Comparison of ENCODE assay signal across 11 mouse cellular contexts in genomic region chr2:25430395-25431233, GRCm38 (mm10). TPM values are rescaled to one million over a fixed set of nuclear protein-coding genes. Genes with fewer than 3 reads are reported as not detected.
DNase-seq lines count a peak whose midpoint lies in the region; ATAC-seq and TF ChIP-seq lines count a peak whose summit lies in the region.
"Had no signal": no experiment of that assay in that cellular context is flagged by ENCODE, and none has a peak within 500 bp of the region (broad histone marks: within the 10 kb centered on the region; RNA-seq: fewer than 3 reads in every experiment).

No protein-coding gene starts in this region.

- 72% methylated on average over 17 of the region's 17 CpGs for WGBS in limb, embryonic 11.5 days
- WGBS in limb, embryonic 10.5 days, result 72% methylated on average over 17 of the region's 17 CpGs
- WGBS in forebrain, embryonic 16.5 days, result 58% methylated on average over 17 of the region's 17 CpGs
- 46% methylated on average over 17 of the region's 17 CpGs for WGBS in kidney, embryonic 15.5 days
- 50% methylated on average over 17 of the region's 17 CpGs for WGBS in midbrain, postnatal 0 days

- no peak overlapping the region for H3K4me2 ChIP-seq in limb, embryonic 11.5 days (ENCODE audit: low read depth, severe bottlenecking)
- peak overlapping the region; percentile 12; the same call in 1 of the 2 replicates for H3K4me2 ChIP-seq in forebrain, embryonic 16.5 days (ENCODE audit: low read length)
- H3K4me2 ChIP-seq in kidney, embryonic 15.5 days, result peak overlapping the region; percentile 93
- peak overlapping the region; percentile 69 for H3K4me2 ChIP-seq in midbrain, postnatal 0 days (ENCODE audit: low read depth, low read length, poor library complexity, severe bottlenecking)

- no peak overlapping the region for H3K4me3 ChIP-seq in limb, embryonic 11.5 days (ENCODE audit: low read depth, low read length)
- H3K4me3 ChIP-seq in limb, embryonic 10.5 days, result no peak overlapping the region
- H3K4me3 ChIP-seq in forebrain, embryonic 16.5 days (replicated peaks; ENCODE audit: low read length), result no peak overlapping the region
- H3K4me3 ChIP-seq in kidney, embryonic 15.5 days (replicated peaks), result peak overlapping the region; percentile 14; the same call in 1 of the 2 replicates
- peak overlapping the region; percentile 1; the same call in 1 of the 2 replicates for H3K4me3 ChIP-seq in midbrain, postnatal 0 days (ENCODE audit: low read depth, low read length)

- H3K36me3 ChIP-seq in limb, embryonic 11.5 days (ENCODE audit: control insufficient read depth, insufficient read depth, low read length), result no peaks in the 10 kb centered on the region
- no peaks in the 10 kb centered on the region for H3K36me3 ChIP-seq in limb, embryonic 10.5 days
- no peaks in the 10 kb centered on the region; the same call in none of the 2 replicates for H3K36me3 ChIP-seq in forebrain, embryonic 16.5 days (ENCODE audit: control insufficient read depth, insufficient read depth)
- H3K36me3 ChIP-seq in kidney, embryonic 15.5 days, result peaks cover 16% of the 10 kb centered on the region; the same call in 1 of the 2 replicates
- peaks cover 30% of the 10 kb centered on the region for H3K36me3 ChIP-seq in midbrain, postnatal 0 days (ENCODE audit: insufficient read depth, low read length)

- H3K27ac ChIP-seq in limb, embryonic 11.5 days (replicated peaks; ENCODE audit: low read depth, low read length), result no peak overlapping the region
- no peak overlapping the region for H3K27ac ChIP-seq in limb, embryonic 10.5 days
- H3K27ac ChIP-seq in forebrain, embryonic 16.5 days (ENCODE audit: low read length), result no peak overlapping the region
- 0 out of 2 replicates have a peak overlapping the region, but pooled peaks have one; percentile 27 for H3K27ac ChIP-seq in kidney, embryonic 15.5 days
- H3K27ac ChIP-seq in midbrain, postnatal 0 days (ENCODE audit: low read depth, low read length), result no peak overlapping the region
- H3K27ac ChIP-seq: macrophage had no signal

- ATAC-seq in limb, embryonic 11.5 days (ENCODE audit: insufficient number of reproducible peaks, low FRiP score, low TSS enrichment, low read depth), result no peak
- no peak for ATAC-seq in forebrain, embryonic 16.5 days
- ATAC-seq in kidney, embryonic 15.5 days (replicated peaks; ENCODE audit: low FRiP score), result peak; percentile 60
- no peak for ATAC-seq in midbrain, postnatal 0 days (ENCODE audit: low FRiP score)

- H3K9me3 ChIP-seq in limb, embryonic 11.5 days (ENCODE audit: control insufficient read depth, low read length), result no peaks in the 10 kb centered on the region
- no peaks in the 10 kb centered on the region for H3K9me3 ChIP-seq in limb, embryonic 10.5 days (replicated peaks)
- no peaks in the 10 kb centered on the region for H3K9me3 ChIP-seq in forebrain, embryonic 16.5 days (ENCODE audit: control insufficient read depth, low read length)
- H3K9me3 ChIP-seq in kidney, embryonic 15.5 days (replicated peaks), result no peaks in the 10 kb centered on the region
- no peaks in the 10 kb centered on the region for H3K9me3 ChIP-seq in midbrain, postnatal 0 days (ENCODE audit: low read length)
- H3K9me3 ChIP-seq: G1E had no signal

- TF ChIP-seq CTCF in midbrain, postnatal 0 days (IDR thresholded peaks at IDR 0.05), result no peak

- intact Hi-C loops in gastrocnemius, postnatal 36 days (cut with DNase I), result no loop called here

- DNase-seq in limb, embryonic 11.5 days (ENCODE audit: low spot score), result no peak
- no peak for DNase-seq in limb, embryonic 10.5 days (ENCODE audit: low spot score)
- peak; percentile 32 for DNase-seq in midbrain, postnatal 0 days (ENCODE audit: low spot score)
- DNase-seq in adrenal gland, postnatal 36 days, result no peak
- DNase-seq in c-Kit-positive CD71-positive TER-119-positive erythroid progenitor cells, embryonic 14.5 days (ENCODE audit: low spot score), result no peak
- DNase-seq in gastrocnemius, postnatal 36 days, result no peak
- DNase-seq: gastrocnemius, postnatal 14 days had no signal

- peak overlapping the region; percentile 12; the same call in 1 of the 2 replicates for H3K9ac ChIP-seq in limb, embryonic 11.5 days (ENCODE audit: low read length)
- H3K9ac ChIP-seq in forebrain, embryonic 16.5 days (replicated peaks; ENCODE audit: low read depth, low read length), result no peak overlapping the region
- peak overlapping the region; percentile 10; the same call in 1 of the 2 replicates for H3K9ac ChIP-seq in kidney, embryonic 15.5 days
- peak overlapping the region; percentile 33; the same call in 1 of the 2 replicates for H3K9ac ChIP-seq in midbrain, postnatal 0 days (replicated peaks; ENCODE audit: low read length, poor library complexity, severe bottlenecking)

- 0 out of 2 replicates have a peak, but pooled peaks cover 3% of the 10 kb centered on the region for H3K4me1 ChIP-seq in limb, embryonic 11.5 days (ENCODE audit: control insufficient read depth, insufficient read depth, low read length)
- peaks cover 31% of the 10 kb centered on the region for H3K4me1 ChIP-seq in limb, embryonic 10.5 days
- H3K4me1 ChIP-seq in forebrain, embryonic 16.5 days (replicated peaks; ENCODE audit: control insufficient read depth, insufficient read depth, low read length), result peaks cover 25% of the 10 kb centered on the region
- peaks cover 31% of the 10 kb centered on the region for H3K4me1 ChIP-seq in kidney, embryonic 15.5 days
- H3K4me1 ChIP-seq in midbrain, postnatal 0 days (ENCODE audit: insufficient read depth, low read length), result peaks cover 16% of the 10 kb centered on the region

- H3K27me3 ChIP-seq in limb, embryonic 11.5 days (ENCODE audit: control insufficient read depth, insufficient read depth, low read length), result peaks cover 14% of the 10 kb centered on the region
- peaks cover 60% of the 10 kb centered on the region for H3K27me3 ChIP-seq in limb, embryonic 10.5 days (ENCODE audit: low read depth, poor library complexity, severe bottlenecking)
- no peaks in the 10 kb centered on the region for H3K27me3 ChIP-seq in forebrain, embryonic 16.5 days (replicated peaks; ENCODE audit: control insufficient read depth, insufficient read depth, low read length)
- peaks cover 18% of the 10 kb centered on the region for H3K27me3 ChIP-seq in kidney, embryonic 15.5 days
- no peaks in the 10 kb centered on the region for H3K27me3 ChIP-seq in midbrain, postnatal 0 days (ENCODE audit: insufficient read depth, low read length)

RNA-seq across cellular contexts. Expression of gene Abca2, which starts 2.1 kb away (rescaled TPM):
- polyA plus RNA-seq in limb, embryonic 11.5 days (2014; fragmentation: Nextera tagmentation; extraction: Ambion mirVana), result 3.1 and 3.8 TPM in 2 replicates
- polyA plus RNA-seq in limb, embryonic 10.5 days (2016; fragmentation: Nextera tagmentation; extraction: Ambion mirVana), result 2.8 and 4.4 TPM in 2 replicates
- polyA plus RNA-seq in forebrain, embryonic 16.5 days (2015; fragmentation: Nextera tagmentation; extraction: Ambion mirVana), result 12.2 and 14.9 TPM in 2 replicates
- 11.0 and 11.1 TPM in 2 replicates for polyA plus RNA-seq in kidney, embryonic 15.5 days (2015; fragmentation: Nextera tagmentation; extraction: Ambion mirVana)
- 79.8 and 84.3 TPM in 2 replicates for total RNA-seq in midbrain, postnatal 0 days (2014; rRNA removed)
- 13.5 and 14.5 TPM in 2 replicates for polyA plus RNA-seq in midbrain, postnatal 0 days (2015; fragmentation: Nextera tagmentation; extraction: Ambion mirVana)
- 10 to 100 TPM; 29.7 to 36.4 TPM for total RNA-seq in adrenal gland, postnatal 36 days (2021)
- total RNA-seq in gastrocnemius, postnatal 36 days (2021), result 10 to 100 TPM; 12.3 to 16.5 TPM

RNA-seq across cellular contexts. Expression of gene Fut7, which starts 7.5 kb away (rescaled TPM):
- polyA plus RNA-seq in limb, embryonic 11.5 days (2014; fragmentation: Nextera tagmentation; extraction: Ambion mirVana), result not detected in 2 replicates
- polyA plus RNA-seq in limb, embryonic 10.5 days (2016; fragmentation: Nextera tagmentation; extraction: Ambion mirVana), result not detected in 2 replicates
- polyA plus RNA-seq in forebrain, embryonic 16.5 days (2015; fragmentation: Nextera tagmentation; extraction: Ambion mirVana), result 0.31 TPM in 1 of 2 replicates, not detected in the other
- polyA plus RNA-seq in kidney, embryonic 15.5 days (2015; fragmentation: Nextera tagmentation; extraction: Ambion mirVana), result 0.08 and 0.18 TPM in 2 replicates
- total RNA-seq in midbrain, postnatal 0 days (2014; rRNA removed), result 0.42 and 1.6 TPM in 2 replicates
- polyA plus RNA-seq in midbrain, postnatal 0 days (2015; fragmentation: Nextera tagmentation; extraction: Ambion mirVana), result 0.22 and 0.23 TPM in 2 replicates
- not detected for total RNA-seq in adrenal gland, postnatal 36 days (2021)
- total RNA-seq in gastrocnemius, postnatal 36 days (2021), result not detected
- total RNA-seq: gastrocnemius, postnatal 14 days had no signal
- polyA plus RNA-seq: G1E had no signal

RNA-seq across cellular contexts. Expression of gene Clic3, which starts 26.0 kb away (rescaled TPM):
- polyA plus RNA-seq in limb, embryonic 11.5 days (2014; fragmentation: Nextera tagmentation; extraction: Ambion mirVana), result 0.81 TPM in 1 of 2 replicates, not detected in the other
- polyA plus RNA-seq in limb, embryonic 10.5 days (2016; fragmentation: Nextera tagmentation; extraction: Ambion mirVana), result 0.30 and 1.1 TPM in 2 replicates
- 2.4 and 4.6 TPM in 2 replicates for polyA plus RNA-seq in forebrain, embryonic 16.5 days (2015; fragmentation: Nextera tagmentation; extraction: Ambion mirVana)
- polyA plus RNA-seq in kidney, embryonic 15.5 days (2015; fragmentation: Nextera tagmentation; extraction: Ambion mirVana), result 3.6 and 3.9 TPM in 2 replicates
- 0.61 and 0.66 TPM in 2 replicates for total RNA-seq in midbrain, postnatal 0 days (2014; rRNA removed)
- polyA plus RNA-seq in midbrain, postnatal 0 days (2015; fragmentation: Nextera tagmentation; extraction: Ambion mirVana), result 2.0 and 2.4 TPM in 2 replicates
- not detected for total RNA-seq in adrenal gland, postnatal 36 days (2021)
- total RNA-seq in gastrocnemius, postnatal 36 days (2021), result under 1 TPM; 0.35 to 0.46 TPM
- total RNA-seq: gastrocnemius, postnatal 14 days had no signal
- polyA plus RNA-seq: G1E, macrophage had no signal

RNA-seq across cellular contexts. Expression of gene Paxx, which starts 30.3 kb away (rescaled TPM):
- polyA plus RNA-seq in limb, embryonic 11.5 days (2014; fragmentation: Nextera tagmentation; extraction: Ambion mirVana), result 15.0 and 18.1 TPM in 2 replicates
- polyA plus RNA-seq in limb, embryonic 10.5 days (2016; fragmentation: Nextera tagmentation; extraction: Ambion mirVana), result 10.0 and 14.6 TPM in 2 replicates
- polyA plus RNA-seq in forebrain, embryonic 16.5 days (2015; fragmentation: Nextera tagmentation; extraction: Ambion mirVana), result 89.2 and 108 TPM in 2 replicates
- polyA plus RNA-seq in kidney, embryonic 15.5 days (2015; fragmentation: Nextera tagmentation; extraction: Ambion mirVana), result 30.4 and 31.8 TPM in 2 replicates
- 163 and 195 TPM in 2 replicates for total RNA-seq in midbrain, postnatal 0 days (2014; rRNA removed)
- polyA plus RNA-seq in midbrain, postnatal 0 days (2015; fragmentation: Nextera tagmentation; extraction: Ambion mirVana), result 151 and 165 TPM in 2 replicates
- 10 to 100 TPM; 32.3 to 34.2 TPM for total RNA-seq in adrenal gland, postnatal 36 days (2021)
- 10 to 100 TPM; 13.4 to 13.6 TPM for total RNA-seq in gastrocnemius, postnatal 36 days (2021)

RNA-seq across cellular contexts. Expression of gene Npdc1, which starts 31.5 kb away (rescaled TPM):
- 6.1 and 6.8 TPM in 2 replicates for polyA plus RNA-seq in limb, embryonic 11.5 days (2014; fragmentation: Nextera tagmentation; extraction: Ambion mirVana)
- 5.7 and 8.1 TPM in 2 replicates for polyA plus RNA-seq in limb, embryonic 10.5 days (2016; fragmentation: Nextera tagmentation; extraction: Ambion mirVana)
- 384 and 515 TPM in 2 replicates for polyA plus RNA-seq in forebrain, embryonic 16.5 days (2015; fragmentation: Nextera tagmentation; extraction: Ambion mirVana)
- 41.3 and 52.5 TPM in 2 replicates for polyA plus RNA-seq in kidney, embryonic 15.5 days (2015; fragmentation: Nextera tagmentation; extraction: Ambion mirVana)
- 199 and 234 TPM in 2 replicates for total RNA-seq in midbrain, postnatal 0 days (2014; rRNA removed)
- 470 and 481 TPM in 2 replicates for polyA plus RNA-seq in midbrain, postnatal 0 days (2015; fragmentation: Nextera tagmentation; extraction: Ambion mirVana)
- 100 to 1,000 TPM; 117 to 140 TPM for total RNA-seq in adrenal gland, postnatal 36 days (2021)
- 10 to 100 TPM; 14.2 to 17.6 TPM for total RNA-seq in gastrocnemius, postnatal 36 days (2021)
- polyA plus RNA-seq: G1E had no signal

Comparison
In these comparisons a context has a peak if more than half of its experiments do, and no peak if none do; other contexts are left out.
1. H3K4me3 ChIP-seq: peak in kidney, embryonic 15.5 days (single experiment) and midbrain, postnatal 0 days (single experiment); none in limb, embryonic 11.5 days (single experiment), limb, embryonic 10.5 days (single experiment) and forebrain, embryonic 16.5 days (single experiment).